Comparison of ENCODE assay signal across 13 mouse cellular contexts in the genomic region with DNA sequence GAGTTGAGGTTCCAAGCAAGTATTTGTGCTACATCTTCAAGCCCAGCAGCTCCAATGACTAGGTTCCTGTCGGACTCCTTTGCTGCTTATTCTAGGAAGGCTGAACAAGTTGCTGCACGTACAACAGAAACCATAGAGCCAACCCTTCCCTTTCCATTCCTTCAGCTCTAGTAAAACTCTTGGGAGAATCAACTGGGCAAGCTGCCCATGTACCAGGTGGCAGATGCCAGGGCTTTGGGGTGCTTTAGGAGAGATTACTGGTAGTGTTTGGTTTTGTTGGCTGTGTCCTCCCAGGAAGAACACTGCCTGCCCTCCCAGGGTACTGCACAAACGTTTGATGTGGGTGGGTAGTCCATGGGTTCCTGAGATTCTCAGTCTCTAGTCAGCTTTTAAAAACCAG. TPM values are rescaled to one million over a fixed set of nuclear protein-coding genes. Genes with fewer than 3 reads are reported as not detected.
DNase-seq lines count a peak whose midpoint lies in the region.
"Had no signal": no experiment of that assay in that cellular context is flagged by ENCODE, and none has a peak within 500 bp of the region (broad histone marks: within the 10 kb centered on the region; RNA-seq: fewer than 3 reads in every experiment).

No protein-coding gene starts in this region.

- DNase-seq in adrenal gland, postnatal 10 days: peak; percentile 64
- no peak for DNase-seq in adrenal gland, postnatal 25 days
- peak; percentile 26 for DNase-seq in kidney, postnatal 10 days
- no peak for DNase-seq in kidney, postnatal 4 days
- DNase-seq in cerebellum, postnatal 10 days: peak; percentile 72 to 76
- DNase-seq in T-cell, adult 2 months (ENCODE audit: low spot score): no peak
- DNase-seq in gastrocnemius, postnatal 25 days: no peak
- no peak for DNase-seq in ovary, postnatal 14 days (ENCODE audit: low spot score)
- DNase-seq: adrenal gland, adult 8-10 months; gastrocnemius, postnatal 10 days; layer of hippocampus, postnatal 36 days; lung, embryonic 14.5 days; right cerebral cortex, postnatal 4 days had no signal

RNA-seq across cellular contexts. Expression of a gene that starts 8.5 kb away (rescaled TPM):
- total RNA-seq in adrenal gland, postnatal 10 days (2021): 10 to 100 TPM; 75.4 to 76.8 TPM
- total RNA-seq in adrenal gland, postnatal 25 days (2021): 94.1 and 99.7 TPM in 2 replicates
- total RNA-seq in gastrocnemius, postnatal 25 days (2021): 10 to 100 TPM; 19.7 to 20.4 TPM

RNA-seq across cellular contexts. Expression of a gene that starts 8.5 kb away (rescaled TPM):
- total RNA-seq in adrenal gland, postnatal 10 days (2021): 10 to 100 TPM; 21.9 to 25.4 TPM
- 17.8 and 18.6 TPM in 2 replicates for total RNA-seq in adrenal gland, postnatal 25 days (2021)
- 10 to 100 TPM; 11.9 to 13.7 TPM for total RNA-seq in gastrocnemius, postnatal 25 days (2021)

RNA-seq across cellular contexts. Expression of a gene that starts 34.6 kb away (rescaled TPM):
- total RNA-seq in adrenal gland, postnatal 10 days (2021): 1 to 10 TPM in 1 of 2 experiments, not detected in 1; 4.6 TPM
- total RNA-seq in adrenal gland, postnatal 25 days (2021): 6.9 and 9.8 TPM in 2 replicates
- 1 to 10 TPM; 1.4 to 1.5 TPM for total RNA-seq in gastrocnemius, postnatal 25 days (2021)

RNA-seq across cellular contexts. Expression of a gene that starts 34.6 kb away (rescaled TPM):
- total RNA-seq in adrenal gland, postnatal 10 days (2021): under 1 TPM in 1 of 2 experiments, not detected in 1; 0.66 TPM
- 1.2 TPM in 1 of 2 replicates, not detected in the other for total RNA-seq in adrenal gland, postnatal 25 days (2021)
- total RNA-seq in gastrocnemius, postnatal 25 days (2021): under 1 TPM in 1 of 2 experiments, not detected in 1; 0.51 TPM
- total RNA-seq: gastrocnemius, postnatal 10 days had no signal

Comparison
In these comparisons a context has a peak if more than half of its experiments do, and no peak if none do; other contexts are left out.
1. DNase-seq: peak in adrenal gland, postnatal 10 days (single experiment), kidney, postnatal 10 days (single experiment) and cerebellum, postnatal 10 days (2 of 2); none in adrenal gland, postnatal 25 days (single experiment), kidney, postnatal 4 days (0 of 2), T-cell, adult 2 months (single experiment), gastrocnemius, postnatal 25 days (single experiment) and ovary, postnatal 14 days (single experiment).